Comparison of ENCODE assay signal across 7 mouse cellular contexts in genomic region chr8:26910186-26910585, GRCm38 (mm10).
"Had no signal": no experiment of that assay in that cellular context is flagged by ENCODE, and none has a peak within 500 bp of the region (broad histone marks: within the 10 kb centered on the region; RNA-seq: fewer than 3 reads in every experiment).

No protein-coding gene starts in this region.

- DNase-seq: lung, adult 2 months; lung, postnatal 14 days; lung, postnatal 36 days; right cerebral cortex, postnatal 14 days; thymus, adult 2 months; thymus, postnatal 25 days; thymus, postnatal 4 days had no signal
